In genomic region chr3:27293645-27294385, GRCm38 (mm10) we compare ENCODE assay signal across 25 mouse cellular contexts. TPM values are rescaled to one million over a fixed set of nuclear protein-coding genes. Genes with fewer than 3 reads are reported as not detected.
DNase-seq lines count a peak whose midpoint lies in the region; ATAC-seq and TF ChIP-seq lines count a peak whose summit lies in the region.
"Had no signal": no experiment of that assay in that cellular context is flagged by ENCODE, and none has a peak within 500 bp of the region (broad histone marks: within the 10 kb centered on the region; RNA-seq: fewer than 3 reads in every experiment).

No protein-coding gene starts in this region.

- no peak for TF ChIP-seq CTCF in thymus, adult 2 months (IDR thresholded peaks at IDR 0.05; ENCODE audit: borderline replicate concordance, control insufficient read depth, extremely low read depth, insufficient read depth, low read length, poor library complexity)

- ATAC-seq in hindbrain, embryonic 16.5 days, result peak; percentile 61; the same call in 1 of the 2 replicates
- ATAC-seq in neural tube, embryonic 12.5 days (ENCODE audit: low FRiP score, low read depth), result peak; percentile 61; the same call in 1 of the 2 replicates
- ATAC-seq in neural tube, embryonic 14.5 days (ENCODE audit: low read depth), result peak; percentile 47; the same call in 1 of the 2 replicates
- ATAC-seq: activated CD4-positive, CD25-positive, alpha-beta regulatory T cell, adult 4 months; CD4-positive, CD25-positive, alpha-beta regulatory T cell, adult 4 months; forebrain, embryonic 15.5 days had no signal

- no peak for TF ChIP-seq POLR2A in thymus, adult 2 months (IDR thresholded peaks at IDR 0.05; ENCODE audit: control insufficient read depth, extremely low read depth, insufficient read depth, low read length, poor library complexity)

- H3K36me3 ChIP-seq in hindbrain, embryonic 16.5 days (ENCODE audit: control insufficient read depth, insufficient read depth, low read length), result no peaks in the 10 kb centered on the region
- no peaks in the 10 kb centered on the region for H3K36me3 ChIP-seq in hindbrain, embryonic 10.5 days
- no peaks in the 10 kb centered on the region for H3K36me3 ChIP-seq in neural tube, embryonic 12.5 days
- no peaks in the 10 kb centered on the region for H3K36me3 ChIP-seq in neural tube, embryonic 14.5 days (ENCODE audit: control insufficient read depth, insufficient read depth, low read length)
- H3K36me3 ChIP-seq in thymus, adult 2 months (ENCODE audit: control insufficient read depth, insufficient read depth, low read length), result no peaks in the 10 kb centered on the region
- H3K36me3 ChIP-seq: embryonic facial prominence, embryonic 10.5 days; embryonic facial prominence, embryonic 13.5 days; forebrain, embryonic 12.5 days; forebrain, embryonic 15.5 days; heart, embryonic 10.5 days; heart, embryonic 13.5 days had no signal

- H3K27me3 ChIP-seq in hindbrain, embryonic 16.5 days (replicated peaks; ENCODE audit: control insufficient read depth, insufficient read depth, low read length), result no peaks in the 10 kb centered on the region
- H3K27me3 ChIP-seq in hindbrain, embryonic 10.5 days (ENCODE audit: insufficient read depth, poor library complexity, severe bottlenecking), result no peaks in the 10 kb centered on the region
- no peaks in the 10 kb centered on the region for H3K27me3 ChIP-seq in neural tube, embryonic 12.5 days (replicated peaks)
- no peaks in the 10 kb centered on the region for H3K27me3 ChIP-seq in neural tube, embryonic 14.5 days (ENCODE audit: control insufficient read depth, insufficient read depth, low read length)
- no peaks in the 10 kb centered on the region for H3K27me3 ChIP-seq in thymus, adult 2 months (ENCODE audit: control insufficient read depth, insufficient read depth, low read length)
- H3K27me3 ChIP-seq: embryonic facial prominence, embryonic 13.5 days; forebrain, embryonic 12.5 days; forebrain, embryonic 15.5 days; heart, embryonic 13.5 days had no signal

- no peaks in the 10 kb centered on the region for H3K9me3 ChIP-seq in hindbrain, embryonic 16.5 days (ENCODE audit: control insufficient read depth, low read length)
- no peaks in the 10 kb centered on the region for H3K9me3 ChIP-seq in hindbrain, embryonic 10.5 days
- H3K9me3 ChIP-seq in neural tube, embryonic 12.5 days, result no peaks in the 10 kb centered on the region
- no peaks in the 10 kb centered on the region for H3K9me3 ChIP-seq in neural tube, embryonic 14.5 days (ENCODE audit: control insufficient read depth, low read length)
- H3K9me3 ChIP-seq: embryonic facial prominence, embryonic 10.5 days; embryonic facial prominence, embryonic 13.5 days; forebrain, embryonic 12.5 days; forebrain, embryonic 15.5 days; heart, embryonic 10.5 days; heart, embryonic 13.5 days had no signal

- H3K4me2 ChIP-seq in hindbrain, embryonic 16.5 days (ENCODE audit: low read length), result no peak overlapping the region
- H3K4me2 ChIP-seq in neural tube, embryonic 12.5 days (replicated peaks), result no peak overlapping the region
- no peak overlapping the region for H3K4me2 ChIP-seq in neural tube, embryonic 14.5 days (ENCODE audit: low read depth, low read length)
- H3K4me2 ChIP-seq: embryonic facial prominence, embryonic 13.5 days; forebrain, embryonic 12.5 days; forebrain, embryonic 15.5 days; heart, embryonic 13.5 days had no signal

- no peaks in the 10 kb centered on the region for H3K4me1 ChIP-seq in hindbrain, embryonic 16.5 days (ENCODE audit: control insufficient read depth, insufficient read depth, low read depth, low read length)
- H3K4me1 ChIP-seq in hindbrain, embryonic 10.5 days (replicated peaks), result no peaks in the 10 kb centered on the region
- H3K4me1 ChIP-seq in neural tube, embryonic 12.5 days, result no peaks in the 10 kb centered on the region
- no peaks in the 10 kb centered on the region for H3K4me1 ChIP-seq in neural tube, embryonic 14.5 days (ENCODE audit: control insufficient read depth, insufficient read depth, low read length)
- no peaks in the 10 kb centered on the region; the same call in 1 of the 2 replicates for H3K4me1 ChIP-seq in thymus, adult 2 months (replicated peaks; ENCODE audit: control insufficient read depth, insufficient read depth, low read length)
- H3K4me1 ChIP-seq: embryonic facial prominence, embryonic 10.5 days; embryonic facial prominence, embryonic 13.5 days; forebrain, embryonic 12.5 days; forebrain, embryonic 15.5 days; heart, embryonic 10.5 days had no signal

- no peak for DNase-seq in hindbrain, embryonic 10.5 days (ENCODE audit: low spot score)
- DNase-seq in neural tube, embryonic 10.5 days (ENCODE audit: extremely low spot score, low spot score), result no peak
- DNase-seq in thymus, adult 2 months, result no peak
- DNase-seq: adrenal gland, adult 8-10 months; adrenal gland, postnatal 25 days; cerebellum, adult 11-12 months; cerebellum, adult 8-10 months; cerebellum, postnatal 10 days; cerebellum, postnatal 36 days; embryo, embryonic 11 days; gastrocnemius, postnatal 25 days; heart, adult 2 months had no signal

- no peak overlapping the region for H3K4me3 ChIP-seq in hindbrain, embryonic 16.5 days (ENCODE audit: low read length)
- H3K4me3 ChIP-seq in hindbrain, embryonic 10.5 days, result no peak overlapping the region
- H3K4me3 ChIP-seq in neural tube, embryonic 12.5 days, result no peak overlapping the region
- H3K4me3 ChIP-seq in neural tube, embryonic 14.5 days (ENCODE audit: low read depth, low read length), result no peak overlapping the region
- H3K4me3 ChIP-seq in thymus, adult 2 months (ENCODE audit: control insufficient read depth, insufficient read depth, low read length), result no peak overlapping the region
- H3K4me3 ChIP-seq: embryonic facial prominence, embryonic 10.5 days; embryonic facial prominence, embryonic 13.5 days; erythroblast, embryonic 14.5 days; forebrain, embryonic 12.5 days; forebrain, embryonic 15.5 days; heart, adult 2 months; heart, embryonic 10.5 days; heart, embryonic 13.5 days had no signal

- H3K27ac ChIP-seq in hindbrain, embryonic 16.5 days (ENCODE audit: low read depth, low read length), result no peak overlapping the region
- no peak overlapping the region for H3K27ac ChIP-seq in hindbrain, embryonic 10.5 days
- H3K27ac ChIP-seq in neural tube, embryonic 12.5 days, result no peak overlapping the region
- no peak overlapping the region for H3K27ac ChIP-seq in neural tube, embryonic 14.5 days (ENCODE audit: low read depth, low read length)
- H3K27ac ChIP-seq in thymus, adult 2 months (ENCODE audit: control insufficient read depth, insufficient read depth, low read length), result no peak overlapping the region
- H3K27ac ChIP-seq: embryonic facial prominence, embryonic 10.5 days; embryonic facial prominence, embryonic 13.5 days; forebrain, embryonic 12.5 days; forebrain, embryonic 15.5 days; heart, adult 2 months; heart, embryonic 10.5 days; heart, embryonic 13.5 days had no signal

- no peak overlapping the region for H3K9ac ChIP-seq in hindbrain, embryonic 16.5 days (ENCODE audit: low read depth, low read length)
- H3K9ac ChIP-seq in neural tube, embryonic 12.5 days, result no peak overlapping the region
- no peak overlapping the region for H3K9ac ChIP-seq in neural tube, embryonic 14.5 days (replicated peaks; ENCODE audit: low read depth, low read length)
- H3K9ac ChIP-seq: embryonic facial prominence, embryonic 13.5 days; forebrain, embryonic 12.5 days; forebrain, embryonic 15.5 days; heart, embryonic 13.5 days had no signal

- 67% methylated on average over 7 of the region's 7 CpGs for WGBS in hindbrain, embryonic 16.5 days
- WGBS in hindbrain, embryonic 10.5 days, result 71% methylated on average over 7 of the region's 7 CpGs
- WGBS in neural tube, embryonic 12.5 days, result 66% methylated on average over 7 of the region's 7 CpGs
- 61% methylated on average over 7 of the region's 7 CpGs for WGBS in neural tube, embryonic 14.5 days
- WGBS in thymus, adult 2 months, result 92% methylated on average over 7 of the region's 7 CpGs

RNA-seq across cellular contexts. Expression of gene Tnfsf10, which starts 23.0 kb away (rescaled TPM):
- polyA plus RNA-seq in hindbrain, embryonic 16.5 days (2015; fragmentation: Nextera tagmentation; extraction: Ambion mirVana), result 0.10 and 0.15 TPM in 2 replicates
- 0.03 TPM in 1 of 2 replicates, not detected in the other for polyA plus RNA-seq in hindbrain, embryonic 10.5 days (2016; fragmentation: Nextera tagmentation; extraction: Ambion mirVana)
- polyA plus RNA-seq in neural tube, embryonic 12.5 days (2016; fragmentation: Nextera tagmentation; extraction: Ambion mirVana), result not detected in 2 replicates
- 0.05 and 0.07 TPM in 2 replicates for polyA plus RNA-seq in neural tube, embryonic 14.5 days (2014; fragmentation: Nextera tagmentation; extraction: Ambion mirVana)
- polyA plus RNA-seq in thymus, adult 2 months (2012; rRNA removed), result 6.3 and 7.1 TPM in 2 replicates
- polyA plus RNA-seq: C2C12; embryonic facial prominence, embryonic 10.5 days; erythroblast, embryonic 14.5 days; forebrain, embryonic 12.5 days; heart, embryonic 10.5 days had no signal
